Mouse (Mus musculus): ENCODE results near the gene Klk5.

Gene Klk5

GRCm38 (mm10) chr7:43876444-43876843 lies 34.7 kb downstream of the Klk5 start:
- DNase-seq (ENCODE audit: low read depth, low spot score) = no peak

- no peak for DNase-seq (ENCODE audit: low read depth, low spot score)
Measured at GRCm38 (mm10) chr7:43878281-43878680, 36.5 kb downstream of the Klk5 start.

GRCm38 (mm10) chr7:43880912-43881311 lies 39.1 kb downstream of the Klk5 start, which contains the start of gene Klk4:
Gene Klk4 (plus strand): TSS chr7:43881160.
- DNase-seq (ENCODE audit: low read depth, low spot score) = no peak

GRCm38 (mm10) chr7:43882346-43882745 lies 40.6 kb downstream of the Klk5 start:
- DNase-seq (ENCODE audit: low read depth, low spot score) = no peak

- DNase-seq (ENCODE audit: low read depth, low spot score) = no peak
Measured at GRCm38 (mm10) chr7:43882811-43883210, 41.0 kb downstream of the Klk5 start.

- DNase-seq (ENCODE audit: low read depth, low spot score) = peak; percentile 33
Measured at GRCm38 (mm10) chr7:43883547-43883946, 41.8 kb downstream of the Klk5 start.

GRCm38 (mm10) chr7:43891365-43891764 lies 49.6 kb downstream of the Klk5 start:
- DNase-seq (ENCODE audit: low read depth, low spot score) = no peak

GRCm38 (mm10) chr7:43891788-43892187 lies 50.0 kb downstream of the Klk5 start:
- DNase-seq (ENCODE audit: low read depth, low spot score) = no peak

GRCm38 (mm10) chr7:43894836-43895235 lies 53.1 kb downstream of the Klk5 start:
- peak; percentile 70 for DNase-seq (ENCODE audit: low read depth, low spot score)

Data from CD4-positive helper T cell, adult 2 months (primary cell).